Mouse (Mus musculus): ENCODE data around the gene Ice2. TPM values are rescaled to one million over a fixed set of nuclear protein-coding genes. Genes with fewer than 3 reads are reported as not detected.

The Ice2 gene
- polyA plus RNA-seq, 1 experiment from 2014 or later: 13.5 TPM

GRCm38 (mm10) chr9:69448801-69449200, 51.1 kb downstream of the Ice2 start:
- ChIA-PET POLR2A (no interaction called here), CTCF (no interaction called here)
- ATAC-seq: no peak
- H3K27me3 ChIP-seq: no peaks in the 10 kb centered on the region
- DNase-seq (ENCODE audit: low read depth, low spot score): no peak
- in situ Hi-C loops (cut with MboI; ENCODE audit: low pct_unique_long_range_greater_than_20kb): no loop called here
- TF ChIP-seq CTCF (IDR thresholded peaks at IDR 0.05): no peak

GRCm38 (mm10) chr9:69450636-69451035, 52.9 kb downstream of the Ice2 start:
- in situ Hi-C loops (cut with MboI; ENCODE audit: low pct_unique_long_range_greater_than_20kb): no loop called here
- no peak for ATAC-seq
- TF ChIP-seq CTCF (IDR thresholded peaks at IDR 0.05): no peak
- POLR2A ChIA-PET: no interaction called here
- DNase-seq (ENCODE audit: low read depth, low spot score): no peak
- CTCF ChIA-PET: interaction anchor here (1.9 kb wide), 1 partner anchor 30 kb away, joined by 3 read pairs; no protein-coding TSS in a partner anchor
- no peaks in the 10 kb centered on the region for H3K27me3 ChIP-seq

GRCm38 (mm10) chr9:69451886-69452810, 54.4 kb downstream of the Ice2 start:
- POLR2A ChIA-PET: no interaction called here
- no peak for TF ChIP-seq CTCF (IDR thresholded peaks at IDR 0.05)
- CTCF ChIA-PET: interaction anchor here (0.7 to 2.2 kb wide), 5 partner anchors 9 to 34 kb away, joined by 3 to 12 read pairs (median 3); no protein-coding TSS in a partner anchor
- in situ Hi-C loops (cut with MboI; ENCODE audit: low pct_unique_long_range_greater_than_20kb): no loop called here
- DNase-seq (ENCODE audit: low read depth, low spot score) (no peak), ATAC-seq (no peak)
- H3K27me3 ChIP-seq: no peaks in the 10 kb centered on the region

GRCm38 (mm10) chr9:69453066-69453900, 55.6 kb downstream of the Ice2 start, which contains the start of gene Anxa2:
Gene Anxa2, plus strand, starts transcription at chr9:69453620.
- no peak for DNase-seq (ENCODE audit: low read depth, low spot score)
- CTCF ChIA-PET: interaction anchor here (1.3 to 2.2 kb wide), 3 partner anchors 12 to 35 kb away, joined by 3 to 12 read pairs (median 4); no protein-coding TSS in a partner anchor
- TF ChIP-seq CTCF (IDR thresholded peaks at IDR 0.05): no peak
- peak; percentile 41 for ATAC-seq
- H3K27me3 ChIP-seq: no peaks in the 10 kb centered on the region
- POLR2A ChIA-PET: no interaction called here
- in situ Hi-C loops (cut with MboI; ENCODE audit: low pct_unique_long_range_greater_than_20kb): no loop called here

- CTCF ChIA-PET: interaction anchor here (0.8 to 2.2 kb wide), 8 partner anchors 10 to 28 kb away, joined by 3 to 9 read pairs (median 4); no protein-coding TSS in a partner anchor
- TF ChIP-seq CTCF (IDR thresholded peaks at IDR 0.05): no peak
- DNase-seq (ENCODE audit: low read depth, low spot score) (no peak), ATAC-seq (no peak)
- POLR2A ChIA-PET: interaction anchor here (0.8 to 1.4 kb wide), 2 partner anchors 11 to 23 kb away, joined by 3 to 5 read pairs; no protein-coding TSS in a partner anchor
- H3K27me3 ChIP-seq: no peaks in the 10 kb centered on the region
- in situ Hi-C loops (cut with MboI; ENCODE audit: low pct_unique_long_range_greater_than_20kb): no loop called here
Measured at GRCm38 (mm10) chr9:69453901-69454666, 56.4 kb downstream of the Ice2 start.

- POLR2A ChIA-PET: interaction anchor here (0.6 to 1.4 kb wide), 3 partner anchors 12 to 24 kb away, joined by 3 to 5 read pairs (median 4); no protein-coding TSS in a partner anchor
- in situ Hi-C loops (cut with MboI; ENCODE audit: low pct_unique_long_range_greater_than_20kb): no loop called here
Measured at GRCm38 (mm10) chr9:69454691-69455090, 57.0 kb downstream of the Ice2 start.

GRCm38 (mm10) chr9:69455391-69455790, 57.7 kb downstream of the Ice2 start:
- DNase-seq (ENCODE audit: low read depth, low spot score): no peak
- in situ Hi-C loops (cut with MboI; ENCODE audit: low pct_unique_long_range_greater_than_20kb): no loop called here
- no peaks in the 10 kb centered on the region for H3K27me3 ChIP-seq
- no peak for TF ChIP-seq CTCF (IDR thresholded peaks at IDR 0.05)
- ChIA-PET CTCF (interaction anchor here (1.2 to 2.2 kb wide), 6 partner anchors 9 to 25 kb away, joined by 3 to 9 read pairs (median 4); no protein-coding TSS in a partner anchor), POLR2A (interaction anchor here (0.6 to 1.4 kb wide), 3 partner anchors 13 to 25 kb away, joined by 3 to 5 read pairs (median 4); no protein-coding TSS in a partner anchor)
- no peak for ATAC-seq

More at GRCm38 (mm10) chr9:69454691-69455090, 57.0 kb downstream of the Ice2 start:
- no peak for DNase-seq (ENCODE audit: low read depth, low spot score)
- CTCF ChIA-PET: interaction anchor here (0.8 to 2.2 kb wide), 8 partner anchors 10 to 28 kb away, joined by 3 to 9 read pairs (median 4); no protein-coding TSS in a partner anchor
- H3K27me3 ChIP-seq: no peaks in the 10 kb centered on the region
- no peak for TF ChIP-seq CTCF (IDR thresholded peaks at IDR 0.05)
- no peak for ATAC-seq

GRCm38 (mm10) chr9:69456406-69457075, 58.8 kb downstream of the Ice2 start:
- TF ChIP-seq CTCF (IDR thresholded peaks at IDR 0.05): no peak
- ChIA-PET POLR2A (no interaction called here), CTCF (interaction anchor here (1.4 to 1.9 kb wide), 3 partner anchors 15 to 24 kb away, joined by 3 to 6 read pairs (median 4); no protein-coding TSS in a partner anchor)
- in situ Hi-C loops (cut with MboI; ENCODE audit: low pct_unique_long_range_greater_than_20kb): no loop called here
- ATAC-seq (no peak), DNase-seq (ENCODE audit: low read depth, low spot score) (no peak)
- H3K27me3 ChIP-seq: no peaks in the 10 kb centered on the region

- no peaks in the 10 kb centered on the region for H3K27me3 ChIP-seq
- ChIA-PET CTCF (interaction anchor here (1.4 to 1.9 kb wide), 2 partner anchors 15 to 23 kb away, joined by 4 to 6 read pairs; no protein-coding TSS in a partner anchor), POLR2A (no interaction called here)
- DNase-seq (ENCODE audit: low read depth, low spot score): no peak
- ATAC-seq: no peak
- no peak for TF ChIP-seq CTCF (IDR thresholded peaks at IDR 0.05)
- in situ Hi-C loops (cut with MboI; ENCODE audit: low pct_unique_long_range_greater_than_20kb): no loop called here
Measured at GRCm38 (mm10) chr9:69457143-69457542, 59.4 kb downstream of the Ice2 start.

Data from Patski (cell line).